ENCODE assay signal across 21 mouse cellular contexts in the genomic region with DNA sequence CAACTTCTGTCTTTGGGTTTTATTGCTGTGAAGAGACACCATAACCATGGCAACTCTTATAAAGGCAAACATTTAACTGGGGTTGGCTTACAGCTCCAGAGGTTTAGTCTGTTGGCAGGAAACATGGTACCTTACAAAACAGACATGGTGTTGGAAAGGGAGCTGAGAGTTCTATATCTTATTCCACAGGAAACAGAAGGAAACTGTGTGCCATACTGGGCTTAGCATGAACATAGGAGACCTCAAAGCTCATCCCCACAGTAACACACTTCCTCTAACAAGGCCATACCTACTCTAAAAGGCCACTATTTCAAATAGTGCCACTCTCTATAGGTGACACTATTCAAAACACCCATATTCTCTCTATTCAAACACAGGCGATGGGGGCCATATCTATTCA. TPM values are rescaled to one million over a fixed set of nuclear protein-coding genes. Genes with fewer than 3 reads are reported as not detected.
DNase-seq lines count a peak whose midpoint lies in the region; ATAC-seq and TF ChIP-seq lines count a peak whose summit lies in the region.
"Had no signal": no experiment of that assay in that cellular context is flagged by ENCODE, and none has a peak within 500 bp of the region (broad histone marks: within the 10 kb centered on the region; RNA-seq: fewer than 3 reads in every experiment).

No protein-coding gene starts in this region.

- TF ChIP-seq CTCF in MEL (IDR thresholded peaks at IDR 0.05 in 2 of 3, conservative IDR thresholded peaks at IDR 0.05 in 1 of 3; ENCODE audit: control insufficient read depth in 1 of 3, insufficient read depth in 1 of 3, low read depth in 2 of 3, low read length in 3 of 3, poor library complexity in 1 of 3, severe bottlenecking in 1 of 3): no peak

- TF ChIP-seq POLR2A in MEL (IDR thresholded peaks at IDR 0.05; ENCODE audit: control insufficient read depth in 1 of 2, insufficient read depth in 1 of 2, low read depth in 1 of 2, low read length in 2 of 2, poor library complexity in 1 of 2): no peak

- ATAC-seq in midbrain, embryonic 11.5 days (ENCODE audit: low FRiP score): no peak
- no peak for ATAC-seq in midbrain, embryonic 15.5 days (replicated peaks)
- ATAC-seq in liver, embryonic 13.5 days (ENCODE audit: low read depth): no peak
- ATAC-seq: intestine, embryonic 16.5 days had no signal

- DNase-seq in midbrain, embryonic 11.5 days (ENCODE audit: low spot score, missing footprints): peak; percentile 51
- peak; percentile 25 for DNase-seq in MEL (ENCODE audit: low read depth, low spot score)
- DNase-seq in liver, embryonic 13.5 days: no peak
- peak; percentile 17 for DNase-seq in splenic B cell, adult 2 months (ENCODE audit: low read depth, low spot score)
- no peak for DNase-seq in left cerebral cortex, adult 8-10 months (ENCODE audit: low spot score in 2 of 2)
- no peak for DNase-seq in kidney, adult 9 months
- DNase-seq: cerebellum, adult 2 months; cerebellum, postnatal 36 days; heart, postnatal 14 days; left cerebral cortex, postnatal 4 days; lung, postnatal 10 days; midbrain, embryonic 14.5 days; thymus, postnatal 4 days had no signal

- no peaks in the 10 kb centered on the region for H3K36me3 ChIP-seq in midbrain, embryonic 11.5 days (ENCODE audit: control insufficient read depth, insufficient read depth, low read length)
- no peaks in the 10 kb centered on the region for H3K36me3 ChIP-seq in midbrain, embryonic 15.5 days (replicated peaks)
- H3K36me3 ChIP-seq in MEL (ENCODE audit: control insufficient read depth in 1 of 2, insufficient read depth in 2 of 2, low read length in 2 of 2): peaks cover 0 to 35% of the 10 kb centered on the region in 2 experiments; a peak in 2 of 4 replicates
- H3K36me3 ChIP-seq in liver, embryonic 13.5 days: peaks cover 22% of the 10 kb centered on the region; the same call in 1 of the 2 replicates
- no peaks in the 10 kb centered on the region; the same call in 1 of the 2 replicates for H3K36me3 ChIP-seq in splenic B cell, adult 2 months (ENCODE audit: control insufficient read depth, insufficient read depth, low read length, poor library complexity, severe bottlenecking)
- H3K36me3 ChIP-seq: G1E; hindbrain, embryonic 15.5 days; neural tube, embryonic 15.5 days had no signal

- H3K4me3 ChIP-seq in midbrain, embryonic 11.5 days (ENCODE audit: low read depth, low read length): no peak overlapping the region
- H3K4me3 ChIP-seq in midbrain, embryonic 15.5 days: no peak overlapping the region
- no peak overlapping the region for H3K4me3 ChIP-seq in MEL (ENCODE audit: control insufficient read depth in 1 of 2, insufficient read depth in 1 of 2, low read depth in 2 of 2, low read length in 2 of 2)
- no peak overlapping the region for H3K4me3 ChIP-seq in liver, embryonic 13.5 days (replicated peaks)
- H3K4me3 ChIP-seq: hindbrain, embryonic 15.5 days; myocyte; neural tube, embryonic 15.5 days had no signal

- no peak for TF ChIP-seq RAD21 in MEL (IDR thresholded peaks at IDR 0.05; ENCODE audit: low read depth, low read length)

- no peaks in the 10 kb centered on the region for H3K9me3 ChIP-seq in midbrain, embryonic 11.5 days (ENCODE audit: control insufficient read depth, low read length)
- H3K9me3 ChIP-seq in midbrain, embryonic 15.5 days: no peaks in the 10 kb centered on the region
- no peaks in the 10 kb centered on the region for H3K9me3 ChIP-seq in MEL (replicated peaks; ENCODE audit: insufficient read depth, low read length)
- no peaks in the 10 kb centered on the region for H3K9me3 ChIP-seq in liver, embryonic 13.5 days (replicated peaks)
- H3K9me3 ChIP-seq: G1E; hindbrain, embryonic 15.5 days; neural tube, embryonic 15.5 days had no signal

- WGBS in midbrain, embryonic 11.5 days: 93% methylated on average over 1 of the region's 1 CpGs
- WGBS in midbrain, embryonic 15.5 days: 100% methylated on average over 1 of the region's 1 CpGs
- WGBS in liver, embryonic 13.5 days (ENCODE audit: insufficient replicate concordance): 86% methylated on average over 1 of the region's 1 CpGs

- no peak for TF ChIP-seq EP300 in MEL (IDR thresholded peaks at IDR 0.05; ENCODE audit: low read depth in 1 of 2, low read length in 2 of 2)

- no peak overlapping the region for H3K9ac ChIP-seq in midbrain, embryonic 11.5 days (ENCODE audit: low read length)
- no peak overlapping the region for H3K9ac ChIP-seq in midbrain, embryonic 15.5 days
- no peak overlapping the region for H3K9ac ChIP-seq in MEL (ENCODE audit: control insufficient read depth, low read depth, low read length, poor library complexity, severe bottlenecking)
- peak overlapping the region; percentile 31; the same call in 1 of the 2 replicates for H3K9ac ChIP-seq in liver, embryonic 13.5 days
- H3K9ac ChIP-seq: hindbrain, embryonic 15.5 days; neural tube, embryonic 15.5 days had no signal

- H3K79me2 ChIP-seq in MEL (ENCODE audit: control insufficient read depth, insufficient read depth, low read length, poor library complexity): peaks cover 38% of the 10 kb centered on the region

- no peak overlapping the region for H3K4me2 ChIP-seq in midbrain, embryonic 11.5 days
- H3K4me2 ChIP-seq in midbrain, embryonic 15.5 days: no peak overlapping the region
- no peak overlapping the region for H3K4me2 ChIP-seq in liver, embryonic 13.5 days
- H3K4me2 ChIP-seq: heart, embryonic 11.5 days; hindbrain, embryonic 15.5 days; neural tube, embryonic 15.5 days had no signal

- no peaks in the 10 kb centered on the region for H3K27me3 ChIP-seq in midbrain, embryonic 11.5 days (ENCODE audit: control insufficient read depth, insufficient read depth, low read length)
- H3K27me3 ChIP-seq in midbrain, embryonic 15.5 days (replicated peaks): no peaks in the 10 kb centered on the region
- no peaks in the 10 kb centered on the region for H3K27me3 ChIP-seq in MEL (ENCODE audit: control insufficient read depth in 1 of 2, insufficient read depth in 2 of 2, low read length in 2 of 2)
- no peaks in the 10 kb centered on the region for H3K27me3 ChIP-seq in liver, embryonic 13.5 days
- no peaks in the 10 kb centered on the region for H3K27me3 ChIP-seq in splenic B cell, adult 2 months (ENCODE audit: control insufficient read depth, insufficient read depth, low read length, poor library complexity, severe bottlenecking)
- H3K27me3 ChIP-seq: hindbrain, embryonic 15.5 days; neural tube, embryonic 15.5 days had no signal

- H3K4me1 ChIP-seq in midbrain, embryonic 11.5 days (ENCODE audit: control insufficient read depth, insufficient read depth, low read length): no peaks in the 10 kb centered on the region
- H3K4me1 ChIP-seq in midbrain, embryonic 15.5 days: no peaks in the 10 kb centered on the region
- peaks cover 12 to 30% of the 10 kb centered on the region in 2 experiments for H3K4me1 ChIP-seq in MEL (ENCODE audit: control insufficient read depth in 1 of 2, insufficient read depth in 2 of 2, low read length in 2 of 2)
- H3K4me1 ChIP-seq in liver, embryonic 13.5 days (replicated peaks): peaks cover 97% of the 10 kb centered on the region

- H3K27ac ChIP-seq in midbrain, embryonic 11.5 days (ENCODE audit: low read depth, low read length): no peak overlapping the region
- no peak overlapping the region for H3K27ac ChIP-seq in midbrain, embryonic 15.5 days
- 0 out of 2 replicates have a peak overlapping the region, but pooled peaks have one; percentile 11 for H3K27ac ChIP-seq in MEL (ENCODE audit: control insufficient read depth, low read depth, low read length)
- H3K27ac ChIP-seq in liver, embryonic 13.5 days: peak overlapping the region; percentile 54
- H3K27ac ChIP-seq: hindbrain, embryonic 15.5 days; kidney, postnatal 0 days; neural tube, embryonic 15.5 days had no signal

TF ChIP-seq in MEL, 35 proteins besides CTCF, POLR2A, EP300 and RAD21:
- TF ChIP-seq SIN3A (IDR thresholded peaks at IDR 0.05; ENCODE audit: low read length): no peak

RNA-seq across cellular contexts. Expression of gene Ap2a2, which starts 16.5 kb away (rescaled TPM):
- polyA plus RNA-seq in midbrain, embryonic 11.5 days (2014; fragmentation: Nextera tagmentation; extraction: Ambion mirVana): 76.6 and 81.1 TPM in 2 replicates
- 132 and 135 TPM in 2 replicates for polyA plus RNA-seq in midbrain, embryonic 15.5 days (2015; fragmentation: Nextera tagmentation; extraction: Ambion mirVana)
- total RNA-seq in MEL (2012; rRNA removed): 59.5 and 60.6 TPM in 2 replicates
- 10 to 100 TPM; 34.7 to 67.9 TPM for polyA plus RNA-seq in MEL (2012; ENCODE audit: insufficient read depth in 1 of 2, insufficient read length in 2 of 2, low read depth in 1 of 2, low replicate concordance in 2 of 2, missing spikeins in 1 of 2)
- 65.4 and 73.2 TPM in 2 replicates for polyA plus RNA-seq in liver, embryonic 13.5 days (2015; fragmentation: Nextera tagmentation; extraction: Ambion mirVana)
- total RNA-seq in left cerebral cortex, adult 8-10 months (2022): 100 to 1,000 TPM; 188 to 206 (median 202) TPM

RNA-seq across cellular contexts. Expression of gene Chid1, which starts 38.9 kb away (rescaled TPM):
- 23.3 and 26.4 TPM in 2 replicates for polyA plus RNA-seq in midbrain, embryonic 11.5 days (2014; fragmentation: Nextera tagmentation; extraction: Ambion mirVana)
- polyA plus RNA-seq in midbrain, embryonic 15.5 days (2015; fragmentation: Nextera tagmentation; extraction: Ambion mirVana): 44.1 and 44.6 TPM in 2 replicates
- 36.1 and 36.3 TPM in 2 replicates for total RNA-seq in MEL (2012; rRNA removed)
- polyA plus RNA-seq in MEL (2012; ENCODE audit: insufficient read depth in 1 of 2, insufficient read length in 2 of 2, low read depth in 1 of 2, low replicate concordance in 2 of 2, missing spikeins in 1 of 2): 10 to 100 TPM in 1 of 2 experiments, not detected in 1; 46.7 TPM
- polyA plus RNA-seq in liver, embryonic 13.5 days (2015; fragmentation: Nextera tagmentation; extraction: Ambion mirVana): 28.0 and 31.3 TPM in 2 replicates
- 10 to 100 TPM; 66.8 to 72.6 (median 69.2) TPM for total RNA-seq in left cerebral cortex, adult 8-10 months (2022)

Comparison
In these comparisons a context has a peak if more than half of its experiments do, and no peak if none do; other contexts are left out.
1. DNase-seq: peak in midbrain, embryonic 11.5 days (single experiment), MEL (single experiment) and splenic B cell, adult 2 months (single experiment); none in liver, embryonic 13.5 days (single experiment), left cerebral cortex, adult 8-10 months (0 of 2) and kidney, adult 9 months (single experiment).
2. H3K27ac ChIP-seq: peak in MEL (single experiment) and liver, embryonic 13.5 days (single experiment); none in midbrain, embryonic 11.5 days (single experiment) and midbrain, embryonic 15.5 days (single experiment).